Mouse (Mus musculus): Measurements from ENCODE around the gene Nenf. TPM values are rescaled to one million over a fixed set of nuclear protein-coding genes. Genes with fewer than 3 reads are reported as not detected.

Gene Nenf
- polyA plus RNA-seq, 1 experiment from 2014 or later, result 72.4 TPM

DNA sequence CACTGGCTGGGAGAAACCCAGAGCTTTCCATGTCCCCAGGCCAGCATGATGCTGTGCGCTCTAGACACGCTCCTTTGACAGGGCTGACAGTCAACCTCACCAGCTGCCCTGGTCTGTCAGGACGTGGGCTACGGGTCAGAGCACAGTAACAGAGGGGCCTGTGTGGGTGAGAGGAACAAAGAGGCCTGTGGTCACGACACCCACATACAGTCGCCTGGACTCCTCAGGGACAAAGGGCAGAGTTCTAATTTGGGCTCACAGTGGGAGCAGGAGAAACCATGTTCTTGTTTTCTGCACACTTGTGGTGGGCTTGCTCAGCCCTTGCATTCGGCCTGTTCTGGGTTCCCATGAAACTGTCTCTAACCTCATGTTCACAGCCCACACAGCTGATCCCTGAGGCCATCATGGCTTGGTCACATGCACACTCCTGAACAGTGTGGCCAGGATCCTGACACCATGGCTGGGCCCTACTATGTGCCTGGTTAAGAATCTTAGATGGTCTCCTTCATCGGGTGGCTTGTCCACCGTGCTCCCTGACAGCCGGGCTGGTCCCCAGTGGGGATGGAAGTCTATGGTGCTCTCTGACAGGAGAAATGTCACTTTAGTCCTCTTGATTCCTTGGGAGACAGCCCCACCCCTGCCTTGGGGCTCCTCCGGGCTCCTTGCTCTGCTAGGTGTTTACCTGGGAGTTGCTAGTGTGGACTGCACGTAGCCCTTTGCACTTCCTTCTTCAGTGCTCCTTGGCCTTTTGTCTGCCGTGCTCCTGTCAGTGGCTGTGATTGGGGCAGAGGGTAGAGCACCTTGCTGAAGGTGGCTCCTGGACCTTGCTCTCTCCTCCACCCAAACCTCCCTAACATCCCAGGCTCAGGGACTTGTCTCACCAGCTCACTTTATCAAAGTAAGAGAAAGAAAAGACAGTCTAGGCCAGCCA, 34.6 kb downstream of the Nenf start:
- H3K27me3 ChIP-seq (ENCODE audit: control insufficient read depth, insufficient read depth, low read length), result no peaks in the 10 kb centered on the region
- no peak overlapping the region for H3K9ac ChIP-seq (ENCODE audit: low read length)
- WGBS, result 84% methylated on average over 13 of the region's 13 CpGs
- ATAC-seq (ENCODE audit: insufficient read depth, low FRiP score, low TSS enrichment) (no peak), DNase-seq (ENCODE audit: low spot score) (no peak)
- no peak overlapping the region for H3K4me3 ChIP-seq (ENCODE audit: low read depth, low read length)
- H3K36me3 ChIP-seq (ENCODE audit: control insufficient read depth, insufficient read depth, low read length), result no peaks in the 10 kb centered on the region
- no peaks in the 10 kb centered on the region for H3K9me3 ChIP-seq (ENCODE audit: control insufficient read depth, low read length)
- no peaks in the 10 kb centered on the region for H3K4me1 ChIP-seq (ENCODE audit: control insufficient read depth, insufficient read depth, low read length)
- H3K4me2 ChIP-seq (ENCODE audit: low read depth), result no peak overlapping the region
- H3K27ac ChIP-seq (ENCODE audit: low read depth, low read length), result no peak overlapping the region

DNA sequence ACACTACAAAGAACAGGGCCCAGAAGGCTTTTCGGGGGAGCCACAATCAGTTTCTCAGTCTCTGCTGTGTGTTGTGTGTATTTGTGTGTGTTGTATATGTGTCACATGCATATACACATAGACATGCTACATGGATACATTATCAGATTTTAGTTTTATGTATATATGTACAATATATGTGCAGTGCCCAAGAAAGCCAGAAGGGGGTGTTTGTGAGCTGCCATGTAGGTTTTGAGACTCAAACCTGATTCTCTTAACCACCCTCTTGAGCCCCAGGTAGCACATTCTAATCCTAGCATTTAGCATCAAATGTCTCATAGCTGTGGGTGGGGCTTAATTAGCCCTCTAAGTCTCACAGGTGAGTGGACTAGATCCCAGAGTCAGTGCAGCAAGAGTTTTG, 35.7 kb downstream of the Nenf start:
- H3K9me3 ChIP-seq (ENCODE audit: control insufficient read depth, low read length), result no peaks in the 10 kb centered on the region
- ATAC-seq (ENCODE audit: insufficient read depth, low FRiP score, low TSS enrichment) (no peak), DNase-seq (ENCODE audit: low spot score) (no peak)
- no peaks in the 10 kb centered on the region for H3K4me1 ChIP-seq (ENCODE audit: control insufficient read depth, insufficient read depth, low read length)
- no peak overlapping the region for H3K27ac ChIP-seq (ENCODE audit: low read depth, low read length)
- H3K36me3 ChIP-seq (ENCODE audit: control insufficient read depth, insufficient read depth, low read length), result no peaks in the 10 kb centered on the region
- no peak overlapping the region for H3K9ac ChIP-seq (ENCODE audit: low read length)
- no peaks in the 10 kb centered on the region for H3K27me3 ChIP-seq (ENCODE audit: control insufficient read depth, insufficient read depth, low read length)
- WGBS, result 94% methylated on average over 1 of the region's 1 CpGs
- no peak overlapping the region for H3K4me2 ChIP-seq (ENCODE audit: low read depth)
- H3K4me3 ChIP-seq (ENCODE audit: low read depth, low read length), result no peak overlapping the region

DNA sequence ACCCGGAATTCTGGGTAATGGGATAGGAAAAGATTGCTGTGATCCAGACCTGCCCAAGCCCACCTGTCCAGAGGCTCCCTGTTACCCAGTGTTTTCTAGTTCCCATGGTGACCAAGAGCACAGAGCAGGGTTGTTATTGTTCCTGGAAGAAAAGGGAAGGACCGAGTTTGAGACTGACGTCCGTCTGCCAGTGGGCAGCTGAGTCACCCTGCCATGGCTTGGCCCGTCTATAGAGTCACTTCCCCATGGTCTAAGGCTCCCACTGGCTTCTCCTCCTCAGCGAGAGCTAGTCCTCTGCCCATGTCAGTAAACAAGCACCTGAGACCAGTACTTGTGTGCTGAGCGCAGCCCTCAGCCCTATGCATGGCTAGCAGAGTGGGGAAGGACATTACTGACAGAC, 36.8 kb downstream of the Nenf start:
- WGBS, result 74% methylated on average over 7 of the region's 7 CpGs
- Histone ChIP-seq H3K27me3 (ENCODE audit: control insufficient read depth, insufficient read depth, low read length) (no peaks in the 10 kb centered on the region), H3K36me3 (ENCODE audit: control insufficient read depth, insufficient read depth, low read length) (no peaks in the 10 kb centered on the region), H3K9me3 (ENCODE audit: control insufficient read depth, low read length) (no peaks in the 10 kb centered on the region), H3K4me2 (ENCODE audit: low read depth) (no peak overlapping the region), H3K4me3 (ENCODE audit: low read depth, low read length) (no peak overlapping the region), H3K27ac (ENCODE audit: low read depth, low read length) (no peak overlapping the region), H3K9ac (ENCODE audit: low read length) (no peak overlapping the region), H3K4me1 (ENCODE audit: control insufficient read depth, insufficient read depth, low read length) (no peaks in the 10 kb centered on the region)
- ATAC-seq (ENCODE audit: insufficient read depth, low FRiP score, low TSS enrichment), result no peak
- DNase-seq (ENCODE audit: low spot score), result no peak

DNA sequence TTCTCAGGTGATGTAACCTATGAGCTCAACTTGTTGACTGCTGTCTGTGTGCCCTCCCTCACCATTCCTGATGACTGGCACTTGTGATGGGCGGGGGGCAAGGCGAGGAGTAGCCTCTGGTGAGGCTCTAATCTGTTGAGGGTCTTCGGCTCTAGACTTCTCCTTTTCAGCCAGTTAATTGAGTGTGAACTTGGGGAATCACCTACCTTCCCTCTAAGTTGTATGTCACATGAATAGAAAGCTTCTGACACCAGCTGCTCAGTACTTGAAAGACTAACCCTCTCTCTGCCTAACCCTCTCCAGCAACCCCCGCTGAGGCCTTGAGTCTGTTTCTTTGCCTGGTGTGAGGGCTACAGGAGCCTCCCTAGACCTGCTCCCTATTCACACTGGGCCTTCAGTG, 39.7 kb downstream of the Nenf start:
- DNase-seq (ENCODE audit: low spot score), result no peak
- Histone ChIP-seq H3K4me2 (ENCODE audit: low read depth) (no peak overlapping the region), H3K27me3 (ENCODE audit: control insufficient read depth, insufficient read depth, low read length) (no peaks in the 10 kb centered on the region), H3K9me3 (ENCODE audit: control insufficient read depth, low read length) (no peaks in the 10 kb centered on the region), H3K36me3 (ENCODE audit: control insufficient read depth, insufficient read depth, low read length) (no peaks in the 10 kb centered on the region), H3K4me1 (ENCODE audit: control insufficient read depth, insufficient read depth, low read length) (no peaks in the 10 kb centered on the region), H3K4me3 (ENCODE audit: low read depth, low read length) (no peak overlapping the region), H3K9ac (ENCODE audit: low read length) (no peak overlapping the region), H3K27ac (ENCODE audit: low read depth, low read length) (no peak overlapping the region)
- no peak for ATAC-seq (ENCODE audit: insufficient read depth, low FRiP score, low TSS enrichment)
- WGBS, result 82% methylated on average over 4 of the region's 4 CpGs

DNA sequence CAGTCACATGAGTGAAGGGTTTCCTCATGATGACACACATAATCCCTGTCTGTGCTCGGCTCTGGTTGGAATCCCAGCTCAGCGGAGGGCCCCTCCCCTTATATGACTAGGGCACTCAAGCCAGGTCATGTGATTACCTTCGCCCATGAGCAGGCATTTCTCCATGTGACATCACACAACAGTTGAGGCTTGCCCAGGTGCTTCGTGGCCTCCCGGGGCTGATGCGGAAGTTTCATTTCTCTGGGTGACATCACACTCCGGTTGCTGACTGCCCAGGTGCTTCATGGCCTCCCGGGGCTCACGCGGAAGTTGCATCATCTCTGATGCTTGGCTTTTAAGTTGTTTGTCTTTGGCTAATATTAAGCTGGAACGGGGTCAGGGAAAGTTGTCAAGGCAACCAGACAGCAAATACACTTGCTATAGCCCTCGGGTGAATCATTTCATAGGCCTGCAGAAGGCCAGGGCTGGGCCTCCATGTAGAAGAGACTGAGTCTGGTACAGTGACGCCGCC, 40.4 kb downstream of the Nenf start:
- Histone ChIP-seq H3K36me3 (ENCODE audit: control insufficient read depth, insufficient read depth, low read length) (no peaks in the 10 kb centered on the region), H3K4me3 (ENCODE audit: low read depth, low read length) (no peak overlapping the region)
- 81% methylated on average over 14 of the region's 14 CpGs for WGBS

DNA sequence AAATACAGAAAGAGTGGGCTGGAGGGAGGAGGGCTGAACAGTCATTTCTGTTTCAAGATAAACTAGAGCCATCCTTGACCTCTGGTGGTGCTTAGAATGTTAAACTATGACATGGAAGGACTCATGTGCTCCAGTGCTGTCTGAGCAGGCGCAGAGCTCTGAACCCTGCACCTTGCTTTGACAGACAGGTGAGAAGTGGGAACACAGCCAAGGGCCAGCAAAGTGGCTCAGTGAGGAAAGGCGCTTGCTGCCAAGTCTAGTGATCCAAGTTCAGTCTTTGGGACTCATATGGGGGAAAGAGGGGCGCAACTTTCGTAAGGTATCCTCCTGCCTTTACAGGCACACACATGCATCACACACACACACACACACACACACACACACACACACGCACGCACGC, 41.8 kb downstream of the Nenf start:
- Histone ChIP-seq H3K9me3 (ENCODE audit: control insufficient read depth, low read length) (no peaks in the 10 kb centered on the region), H3K27ac (ENCODE audit: low read depth, low read length) (no peak overlapping the region), H3K36me3 (ENCODE audit: control insufficient read depth, insufficient read depth, low read length) (no peaks in the 10 kb centered on the region), H3K4me3 (ENCODE audit: low read depth, low read length) (no peak overlapping the region), H3K4me2 (ENCODE audit: low read depth) (no peak overlapping the region), H3K4me1 (ENCODE audit: control insufficient read depth, insufficient read depth, low read length) (no peaks in the 10 kb centered on the region), H3K9ac (ENCODE audit: low read length) (no peak overlapping the region), H3K27me3 (ENCODE audit: control insufficient read depth, insufficient read depth, low read length) (no peaks in the 10 kb centered on the region)
- no peak for DNase-seq (ENCODE audit: low spot score)
- ATAC-seq (ENCODE audit: insufficient read depth, low FRiP score, low TSS enrichment), result no peak
- WGBS, result 97% methylated on average over 7 of the region's 7 CpGs

More for the DNA sequence above, 40.4 kb downstream of the Nenf start:
- no peaks in the 10 kb centered on the region for H3K9me3 ChIP-seq (ENCODE audit: control insufficient read depth, low read length)
- no peaks in the 10 kb centered on the region for H3K27me3 ChIP-seq (ENCODE audit: control insufficient read depth, insufficient read depth, low read length)
- DNase-seq (ENCODE audit: low spot score), result no peak
- H3K4me2 ChIP-seq (ENCODE audit: low read depth), result no peak overlapping the region
- ATAC-seq (ENCODE audit: insufficient read depth, low FRiP score, low TSS enrichment), result no peak
- no peaks in the 10 kb centered on the region for H3K4me1 ChIP-seq (ENCODE audit: control insufficient read depth, insufficient read depth, low read length)
- H3K27ac ChIP-seq (ENCODE audit: low read depth, low read length), result no peak overlapping the region
- no peak overlapping the region for H3K9ac ChIP-seq (ENCODE audit: low read length)

DNA sequence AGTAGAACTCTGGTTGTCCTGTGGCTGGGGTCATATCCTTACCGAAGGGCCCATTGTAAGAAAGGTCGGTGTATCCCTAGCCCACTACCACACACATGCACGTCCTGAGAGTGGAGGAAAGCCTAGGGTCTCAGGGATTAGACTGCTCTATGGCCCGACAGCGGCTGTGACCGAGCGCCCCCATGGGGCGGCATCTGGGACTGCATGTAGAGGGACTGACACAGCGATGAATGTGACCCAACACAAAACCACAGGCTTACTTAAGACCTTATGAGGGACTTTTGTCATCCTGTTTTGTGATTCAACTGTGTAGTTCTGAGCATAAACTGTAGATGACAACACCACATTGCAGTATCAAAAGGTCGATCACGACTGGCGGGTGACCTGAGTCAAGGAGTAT, 42.5 kb downstream of the Nenf start:
- ATAC-seq (ENCODE audit: insufficient read depth, low FRiP score, low TSS enrichment) (0 out of 2 replicates have a peak, but pooled peaks have one; percentile 38), DNase-seq (ENCODE audit: low spot score) (peak; percentile 86)
- no peaks in the 10 kb centered on the region for H3K9me3 ChIP-seq (ENCODE audit: control insufficient read depth, low read length)
- H3K27me3 ChIP-seq (ENCODE audit: control insufficient read depth, insufficient read depth, low read length), result no peaks in the 10 kb centered on the region
- no peak overlapping the region for H3K9ac ChIP-seq (ENCODE audit: low read length)
- H3K4me2 ChIP-seq (ENCODE audit: low read depth), result no peak overlapping the region
- no peak overlapping the region for H3K27ac ChIP-seq (ENCODE audit: low read depth, low read length)
- H3K4me3 ChIP-seq (ENCODE audit: low read depth, low read length), result no peak overlapping the region
- 9% methylated on average over 12 of the region's 12 CpGs for WGBS
- H3K4me1 ChIP-seq (ENCODE audit: control insufficient read depth, insufficient read depth, low read length), result no peaks in the 10 kb centered on the region
- no peaks in the 10 kb centered on the region for H3K36me3 ChIP-seq (ENCODE audit: control insufficient read depth, insufficient read depth, low read length)

DNA sequence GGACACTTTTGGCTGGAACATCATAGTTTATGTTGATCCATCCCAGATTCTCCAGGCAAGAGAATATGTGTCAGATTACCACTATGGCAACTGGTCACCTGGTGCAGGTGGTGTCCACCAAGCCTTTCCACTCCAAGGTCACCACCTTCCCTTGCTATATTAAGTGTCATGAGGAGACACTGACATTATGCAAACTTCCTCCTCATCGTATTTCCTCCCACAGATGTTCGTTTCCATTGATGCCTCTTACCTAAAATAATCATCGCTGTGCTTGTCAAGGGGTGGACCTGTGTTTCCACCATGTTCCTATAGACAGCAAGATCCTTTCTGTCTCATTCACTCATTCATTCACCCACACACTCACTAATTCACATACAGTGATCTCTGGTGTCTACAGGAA, 45.3 kb downstream of the Nenf start:
- WGBS, result 87% methylated on average over 3 of the region's 3 CpGs
- H3K27me3 ChIP-seq (ENCODE audit: control insufficient read depth, insufficient read depth, low read length), result no peaks in the 10 kb centered on the region
- H3K27ac ChIP-seq (ENCODE audit: low read depth, low read length), result no peak overlapping the region
- ATAC-seq (ENCODE audit: insufficient read depth, low FRiP score, low TSS enrichment) (no peak), DNase-seq (ENCODE audit: low spot score) (no peak)
- no peak overlapping the region for H3K4me2 ChIP-seq (ENCODE audit: low read depth)
- H3K4me3 ChIP-seq (ENCODE audit: low read depth, low read length), result no peak overlapping the region
- peaks cover 5% of the 10 kb centered on the region for H3K4me1 ChIP-seq (ENCODE audit: control insufficient read depth, insufficient read depth, low read length)
- H3K36me3 ChIP-seq (ENCODE audit: control insufficient read depth, insufficient read depth, low read length), result no peaks in the 10 kb centered on the region
- H3K9me3 ChIP-seq (ENCODE audit: control insufficient read depth, low read length), result no peaks in the 10 kb centered on the region
- no peak overlapping the region for H3K9ac ChIP-seq (ENCODE audit: low read length)

DNA sequence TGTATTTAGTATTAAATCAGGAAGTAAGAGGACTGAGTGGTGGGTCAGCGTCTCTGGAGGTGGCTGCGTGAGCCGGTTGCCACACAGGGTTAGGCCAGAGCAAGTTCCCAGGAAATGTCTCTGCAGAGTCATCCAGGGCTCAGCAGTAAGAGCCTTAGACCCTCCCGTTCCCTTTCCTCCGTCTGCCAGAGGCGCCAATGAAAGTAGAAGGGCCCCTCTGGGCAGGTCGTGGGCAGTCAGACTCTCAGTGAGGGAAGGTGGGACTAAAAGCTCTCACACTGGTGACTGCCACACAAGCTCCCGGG, 48.4 kb downstream of the Nenf start:
- Histone ChIP-seq H3K36me3 (ENCODE audit: control insufficient read depth, insufficient read depth, low read length) (no peaks in the 10 kb centered on the region), H3K9ac (ENCODE audit: low read length) (no peak overlapping the region), H3K4me2 (ENCODE audit: low read depth) (no peak overlapping the region), H3K27ac (ENCODE audit: low read depth, low read length) (no peak overlapping the region), H3K27me3 (ENCODE audit: control insufficient read depth, insufficient read depth, low read length) (no peaks in the 10 kb centered on the region), H3K4me1 (ENCODE audit: control insufficient read depth, insufficient read depth, low read length) (peaks cover 5% of the 10 kb centered on the region), H3K9me3 (ENCODE audit: control insufficient read depth, low read length) (no peaks in the 10 kb centered on the region), H3K4me3 (ENCODE audit: low read depth, low read length) (no peak overlapping the region)
- DNase-seq (ENCODE audit: low spot score) (no peak), ATAC-seq (ENCODE audit: insufficient read depth, low FRiP score, low TSS enrichment) (no peak)
- 66% methylated on average over 8 of the region's 8 CpGs for WGBS

Data from neural tube, embryonic 11.5 days (tissue).